Mouse (Mus musculus) thymus, postnatal 25 days (tissue): ENCODE results near the gene Frmd5.

Source experiments
- DNase-seq: peaks from one replicate; pipeline ENCODE4 v3.0.0; 2022

Gene Frmd5

DNA sequence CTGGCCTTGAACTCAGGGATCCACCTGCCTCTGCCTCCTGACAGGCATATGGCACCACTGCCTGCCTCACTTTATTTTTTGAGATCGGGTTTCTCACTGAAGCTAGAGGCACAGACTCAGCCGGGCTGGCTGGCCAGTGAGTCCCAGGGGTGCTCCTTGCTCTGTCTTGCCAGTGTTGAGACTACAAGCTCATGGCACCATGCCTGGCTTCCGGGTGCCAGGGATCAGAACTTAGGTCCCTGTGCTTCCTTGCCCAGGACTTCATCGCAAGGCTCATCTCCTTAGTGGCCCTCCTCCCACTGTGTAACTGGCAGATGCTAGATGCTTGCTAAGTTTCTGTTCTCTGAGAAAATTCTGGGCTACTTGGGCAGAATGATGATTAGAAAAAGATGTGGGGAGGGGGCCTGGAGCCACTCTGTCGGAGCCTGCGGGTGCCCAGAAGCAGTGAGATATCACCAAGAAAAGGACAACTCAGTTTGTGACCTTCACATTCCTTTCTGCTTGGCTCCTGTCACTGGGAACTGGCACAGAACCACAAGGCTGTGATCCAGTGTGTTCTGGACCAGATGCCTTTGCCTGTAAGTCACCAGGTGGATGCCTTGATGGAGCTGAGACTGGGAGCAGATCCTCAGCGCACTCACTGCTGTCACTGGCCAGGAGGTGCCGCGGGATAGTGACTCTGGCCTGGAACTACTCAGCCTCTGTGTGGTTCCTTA lies 192.2 kb downstream of the Frmd5 start:
- DNase-seq = no peak

DNA sequence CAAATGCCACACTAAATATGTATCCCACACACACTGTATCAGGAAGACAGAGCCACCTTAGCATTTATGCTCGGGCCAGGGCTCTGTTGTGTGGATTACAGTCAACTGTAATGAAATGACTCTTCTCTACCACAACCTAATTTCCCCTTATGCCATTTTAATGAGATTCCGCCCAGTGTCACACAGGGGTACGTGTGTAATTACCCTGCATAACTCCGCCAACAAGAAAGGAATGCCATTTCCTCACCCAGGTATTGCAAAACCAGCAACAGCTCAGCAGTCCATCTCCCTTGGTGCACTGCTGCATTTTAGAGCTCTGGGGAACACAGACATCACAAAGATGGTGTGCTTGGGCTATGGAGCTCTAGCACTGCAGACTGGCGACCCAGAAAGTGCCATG lies 194.8 kb downstream of the Frmd5 start:
- DNase-seq = no peak

DNA sequence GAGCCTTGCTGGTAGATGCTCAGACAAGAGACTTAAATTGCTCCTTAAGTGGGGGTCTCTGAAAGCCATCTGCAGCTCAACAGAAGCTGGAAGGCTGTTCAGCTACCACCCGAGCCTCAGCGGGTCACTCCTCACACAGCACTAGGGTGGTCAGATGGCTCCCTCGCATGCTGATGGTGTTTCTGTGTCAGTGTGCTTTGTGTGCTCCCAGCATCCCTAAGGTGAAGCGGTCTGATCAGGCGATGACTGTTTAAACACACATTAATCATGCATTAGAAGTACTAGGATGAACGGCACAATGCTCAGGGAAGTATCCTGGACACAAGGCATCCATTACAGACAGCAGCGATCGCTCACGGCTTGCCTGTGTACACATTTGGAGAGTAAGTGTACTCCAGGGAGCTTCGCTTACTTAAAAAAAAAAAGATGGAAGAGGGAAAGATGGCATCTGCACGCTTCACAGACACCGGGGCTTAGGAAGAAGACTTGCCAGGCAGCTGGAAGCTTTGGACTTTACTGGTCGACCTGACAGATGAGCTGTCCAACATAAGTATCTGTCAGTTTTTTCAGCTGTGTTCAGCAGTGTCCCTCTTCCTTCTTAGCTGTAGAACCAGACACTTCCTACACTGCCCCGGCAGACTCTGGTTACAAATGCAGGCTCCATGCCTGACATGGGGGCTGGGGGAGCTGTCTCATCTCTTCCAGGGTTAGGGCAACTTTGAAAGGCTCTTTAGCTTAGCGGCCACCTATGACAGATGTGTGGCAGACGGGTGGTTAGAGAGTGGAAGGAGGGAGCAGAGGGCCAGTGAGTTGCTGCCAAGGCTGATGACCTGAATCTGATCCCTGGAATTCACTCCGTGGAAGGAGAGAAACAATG lies 196.6 kb downstream of the Frmd5 start:
- no peak for DNase-seq

DNA sequence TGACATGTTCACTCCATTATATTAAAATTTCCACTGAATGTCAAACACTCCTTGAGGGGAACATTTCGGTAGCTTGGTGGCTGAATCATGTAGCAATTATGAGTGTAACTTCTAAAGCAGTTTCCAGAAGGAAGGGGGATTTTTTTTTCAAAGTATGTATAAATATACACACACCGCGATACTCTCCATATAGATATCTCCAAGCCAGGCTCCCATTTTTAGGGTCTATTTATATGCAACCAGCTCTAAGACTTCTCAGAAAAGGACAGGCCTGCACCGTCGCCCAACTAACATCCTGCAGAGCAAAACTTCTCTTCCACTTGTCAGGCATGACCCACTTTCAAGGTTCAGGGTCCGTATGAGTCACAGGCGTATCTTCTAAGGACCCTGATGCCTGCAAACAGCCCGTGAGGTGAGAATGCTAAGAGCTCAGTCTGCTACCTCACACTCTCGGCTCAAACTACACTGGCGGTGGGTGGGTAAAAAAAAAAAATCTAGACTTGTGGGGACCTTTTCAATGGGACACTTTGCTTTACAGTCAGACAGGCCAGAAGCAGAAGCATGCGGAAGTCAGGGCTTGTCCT lies 197.7 kb downstream of the Frmd5 start:
- no peak for DNase-seq

DNA sequence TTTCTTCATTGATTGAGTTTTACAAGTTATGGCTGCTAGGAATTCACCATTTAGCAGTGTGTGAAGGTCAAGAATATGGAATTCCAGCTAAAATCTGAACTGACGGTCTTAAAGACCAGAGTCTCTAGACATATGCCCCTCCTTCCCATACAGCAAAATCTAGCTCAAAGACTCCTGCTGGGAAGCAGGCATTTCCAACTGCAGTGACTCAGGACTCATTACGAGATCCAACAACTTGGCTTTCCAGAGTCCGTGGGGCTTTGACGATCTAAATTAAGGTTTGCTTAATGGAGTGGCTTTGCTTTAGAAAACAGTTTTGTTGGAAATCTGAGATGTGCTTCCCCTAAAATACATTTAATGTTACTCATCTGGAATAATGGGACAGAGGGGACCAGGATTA lies 204.5 kb downstream of the Frmd5 start:
- DNase-seq = no peak

DNA sequence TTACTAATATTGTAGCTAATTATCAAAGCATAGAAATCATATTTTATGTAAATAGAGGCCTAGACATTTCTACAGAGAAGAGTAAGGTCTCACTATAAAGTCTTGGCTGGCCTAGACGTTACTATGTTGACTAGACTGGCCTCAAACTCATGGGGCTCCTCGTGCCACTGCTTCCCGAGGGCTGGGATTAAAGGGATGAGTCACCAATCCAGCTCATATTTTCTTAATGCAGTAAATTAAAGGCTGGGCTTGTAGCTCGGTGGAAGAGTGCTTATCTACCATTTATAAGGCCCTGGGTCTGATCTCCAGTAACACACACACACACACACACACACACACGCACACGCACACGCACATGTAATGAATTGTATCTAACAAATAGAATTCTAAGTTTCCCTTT lies 205.3 kb downstream of the Frmd5 start:
- no peak for DNase-seq

DNA sequence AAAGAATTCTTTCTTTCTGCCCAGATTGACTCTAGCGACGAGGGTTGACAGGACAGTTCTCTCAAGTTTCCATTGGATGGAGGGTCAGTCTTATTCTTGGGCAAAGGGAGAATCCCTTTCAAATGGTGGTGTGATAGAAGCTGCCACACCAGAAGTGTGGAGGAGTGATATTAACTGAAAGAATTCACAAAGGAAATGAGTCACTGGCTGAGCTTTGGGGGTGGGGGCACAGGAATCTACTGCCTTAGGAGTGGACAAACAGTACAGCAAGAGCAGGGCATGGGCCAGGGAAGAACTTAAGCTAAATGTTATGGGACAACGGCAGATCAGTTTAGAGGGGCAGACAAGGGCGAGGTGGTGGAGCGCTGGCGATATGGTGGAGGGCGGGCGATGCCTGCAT lies 206.2 kb downstream of the Frmd5 start:
- DNase-seq = no peak

DNA sequence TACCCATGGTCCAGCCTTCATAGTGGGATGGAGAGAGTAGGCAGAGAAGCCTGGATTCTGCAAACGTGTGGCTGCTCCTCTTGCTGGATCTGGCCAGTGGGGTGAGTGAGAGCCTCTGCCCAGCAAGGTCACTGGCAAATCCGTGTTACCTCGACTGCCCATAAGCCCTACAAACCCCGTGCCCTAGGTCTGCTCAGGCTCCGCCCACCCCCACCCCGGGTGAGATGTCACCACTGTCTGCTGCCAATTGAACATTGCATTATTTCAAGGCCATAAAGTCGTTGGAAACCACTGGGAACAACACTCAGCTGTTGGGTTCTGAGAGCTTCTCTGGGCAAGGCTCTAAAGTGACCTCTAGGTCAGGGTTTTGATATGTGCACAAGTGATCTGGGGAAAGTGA lies 208.6 kb downstream of the Frmd5 start:
- DNase-seq = no peak

DNA sequence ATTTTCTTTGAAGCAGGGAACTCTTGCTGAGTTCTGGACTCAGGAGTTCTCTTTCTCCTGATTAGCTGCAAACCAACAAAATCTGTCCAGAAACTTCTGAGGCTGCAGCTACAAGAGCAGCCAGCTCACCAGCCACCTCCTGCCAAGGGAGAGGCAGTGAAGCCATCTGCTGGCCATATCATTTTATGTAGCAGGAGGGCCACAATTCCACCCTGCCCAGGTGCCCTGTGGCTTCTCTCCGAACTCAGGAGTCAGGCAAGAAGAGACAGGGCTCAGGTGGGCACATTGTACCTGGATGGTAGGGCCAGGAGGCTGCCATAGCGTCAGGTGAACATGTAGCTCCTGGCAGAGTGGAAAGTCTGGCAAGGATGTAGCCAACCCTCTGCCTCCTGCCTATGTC lies 210.3 kb downstream of the Frmd5 start:
- DNase-seq = no peak

DNA sequence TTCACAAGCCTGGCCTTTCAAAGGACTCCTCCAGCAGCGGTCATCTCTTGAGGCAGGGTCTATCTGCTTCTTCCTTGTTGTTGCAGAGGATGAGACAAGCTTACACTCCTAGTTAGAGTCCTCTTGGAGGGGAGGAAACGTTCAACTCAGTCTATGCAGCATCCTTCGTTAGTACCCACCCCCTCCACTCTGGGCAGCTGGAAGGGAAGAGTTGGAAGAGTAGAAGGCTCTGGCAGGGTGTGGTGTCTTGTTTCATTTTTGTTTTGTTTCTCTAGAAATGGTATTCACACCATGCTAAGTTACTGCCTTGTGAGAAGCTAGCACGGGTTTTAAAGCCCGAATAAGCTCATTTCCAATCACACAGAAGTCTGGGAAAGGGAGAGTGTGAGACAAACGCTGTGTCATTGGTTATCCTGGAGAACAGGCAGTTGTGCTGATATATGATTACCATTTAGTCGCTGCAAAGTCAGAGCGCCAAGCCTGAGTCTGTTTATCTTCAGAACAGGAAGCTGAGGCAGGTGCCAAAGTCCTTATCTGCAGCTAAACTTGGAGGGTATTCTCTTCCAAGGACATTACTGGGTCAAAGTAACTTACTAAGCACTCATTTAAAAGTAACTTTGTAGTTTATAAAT lies 212.1 kb downstream of the Frmd5 start:
- no peak for DNase-seq

DNA sequence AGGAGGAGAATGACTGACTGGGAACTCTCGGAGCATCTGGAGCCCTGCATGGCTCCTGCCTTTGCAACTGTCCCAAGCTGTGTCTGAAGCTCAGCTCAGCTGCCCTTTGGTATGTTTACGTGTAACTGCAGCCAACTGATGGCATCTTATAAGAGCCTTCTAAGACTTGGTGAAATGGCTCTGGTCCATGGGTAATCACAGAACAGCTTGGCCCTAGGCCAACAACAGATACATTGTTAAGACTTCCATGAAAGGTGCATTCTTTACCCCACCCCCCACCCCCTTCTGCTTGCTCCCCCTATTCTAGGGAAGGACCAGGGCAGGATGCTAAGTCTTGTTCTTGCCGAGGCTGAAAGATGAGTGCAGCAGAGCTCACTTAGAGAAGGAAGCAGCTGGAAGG lies 212.8 kb downstream of the Frmd5 start:
- DNase-seq = no peak

DNA sequence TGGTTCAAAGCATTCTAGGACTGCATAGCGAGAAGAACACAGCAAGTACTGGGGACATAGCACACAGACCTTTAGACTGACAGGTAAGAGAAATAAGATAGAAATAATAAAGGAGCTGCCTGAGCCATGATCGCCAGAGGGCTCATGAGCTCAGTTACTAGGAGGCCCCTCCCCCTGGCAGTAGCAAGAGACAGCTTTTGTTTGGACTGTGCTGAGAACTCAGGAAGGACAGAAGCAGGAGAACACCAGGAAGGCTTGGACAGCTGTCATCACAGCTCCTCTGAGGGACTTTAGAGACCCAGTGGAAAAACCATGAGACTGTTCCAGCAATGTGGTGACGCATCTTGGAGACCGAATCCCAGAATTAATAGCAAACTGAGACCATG lies 218.6 kb downstream of the Frmd5 start:
- DNase-seq = no peak

DNA sequence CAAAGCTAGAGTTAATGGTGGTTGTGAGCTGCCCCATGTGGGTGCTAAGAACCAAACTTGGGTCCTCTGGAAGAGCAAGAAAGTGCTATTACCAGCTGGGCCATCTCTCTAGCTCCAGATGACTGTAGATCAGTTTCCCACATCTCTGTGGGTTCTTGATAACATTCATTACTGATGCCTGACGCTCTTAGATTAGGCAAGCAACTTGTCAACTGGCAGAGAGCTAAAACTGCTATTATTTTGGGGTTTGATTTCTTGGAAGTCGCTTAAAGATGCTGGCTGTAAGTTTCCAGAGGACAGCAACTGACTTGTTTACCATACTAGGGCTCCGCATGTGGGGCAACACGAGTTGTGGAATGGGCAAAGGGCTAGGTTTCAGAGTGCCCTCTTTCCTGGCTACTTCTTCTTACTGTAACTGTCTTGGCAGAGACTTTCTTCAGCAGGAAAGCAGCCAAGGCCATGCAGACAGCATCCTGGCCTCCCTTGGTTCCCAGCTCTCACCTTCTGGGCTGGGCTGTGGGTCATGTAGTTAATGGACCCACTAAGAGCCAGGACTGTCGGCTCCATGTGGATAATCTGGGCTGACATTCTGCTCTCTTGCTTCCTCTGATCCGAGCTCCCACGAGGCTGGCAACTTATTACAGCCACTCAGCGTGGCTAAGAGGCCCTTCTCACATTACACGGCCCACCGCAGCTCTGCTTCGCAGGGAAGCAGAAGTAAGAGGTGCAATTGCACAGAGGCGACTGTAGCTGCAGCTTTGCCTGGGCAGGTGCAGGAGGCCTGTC lies 219.2 kb downstream of the Frmd5 start:
- DNase-seq = no peak

DNA sequence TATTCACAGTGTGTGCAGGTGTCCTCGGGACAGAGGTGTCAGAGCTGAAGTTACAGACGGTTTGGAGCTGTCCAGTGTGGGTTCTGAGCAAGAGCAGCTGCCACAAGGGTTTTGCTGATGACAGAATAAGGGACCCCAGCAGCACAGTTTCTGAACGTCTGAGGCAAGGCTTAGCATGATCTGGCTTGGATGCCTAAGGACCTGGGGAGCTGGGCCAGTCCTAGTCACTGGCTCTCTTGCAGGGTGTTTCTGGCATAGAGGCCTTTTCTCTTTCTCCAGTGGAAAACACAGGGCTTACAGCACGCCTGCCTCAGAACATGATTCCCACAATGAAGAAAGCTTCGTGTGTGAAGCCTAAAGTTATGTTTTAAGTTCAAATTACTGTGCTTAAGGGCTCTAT lies 222.2 kb downstream of the Frmd5 start:
- no peak for DNase-seq

DNA sequence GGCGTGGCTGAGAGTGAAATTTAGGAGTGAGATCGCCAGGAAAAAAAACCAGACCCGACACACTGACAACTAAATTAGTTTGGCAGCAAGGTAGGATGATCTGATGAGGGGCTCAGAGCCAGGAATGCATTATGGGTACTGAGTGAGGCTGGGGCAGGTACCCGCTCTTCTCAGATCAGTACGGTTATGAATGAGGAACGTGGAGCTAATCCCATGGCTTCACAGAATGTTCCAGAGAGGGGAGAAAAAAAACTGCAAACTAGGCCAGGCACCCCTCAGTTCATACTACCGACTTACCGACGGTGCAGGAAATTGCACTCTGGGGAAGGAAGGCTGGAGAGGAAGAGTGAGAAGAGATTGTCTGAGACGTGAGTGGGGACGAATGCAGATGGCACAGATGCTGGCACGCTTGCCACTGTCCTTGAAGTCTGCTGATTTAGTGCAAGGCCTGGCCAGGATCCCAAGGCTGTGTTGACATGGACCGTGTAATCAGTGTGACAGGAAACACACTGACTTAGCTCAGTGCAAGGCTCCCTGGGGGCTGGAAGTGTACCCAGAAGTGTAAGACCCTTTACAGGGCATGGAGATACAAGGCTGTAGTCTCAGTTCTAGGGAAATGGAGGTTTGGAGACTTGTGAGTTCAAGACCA lies 223.3 kb downstream of the Frmd5 start:
- no peak for DNase-seq

DNA sequence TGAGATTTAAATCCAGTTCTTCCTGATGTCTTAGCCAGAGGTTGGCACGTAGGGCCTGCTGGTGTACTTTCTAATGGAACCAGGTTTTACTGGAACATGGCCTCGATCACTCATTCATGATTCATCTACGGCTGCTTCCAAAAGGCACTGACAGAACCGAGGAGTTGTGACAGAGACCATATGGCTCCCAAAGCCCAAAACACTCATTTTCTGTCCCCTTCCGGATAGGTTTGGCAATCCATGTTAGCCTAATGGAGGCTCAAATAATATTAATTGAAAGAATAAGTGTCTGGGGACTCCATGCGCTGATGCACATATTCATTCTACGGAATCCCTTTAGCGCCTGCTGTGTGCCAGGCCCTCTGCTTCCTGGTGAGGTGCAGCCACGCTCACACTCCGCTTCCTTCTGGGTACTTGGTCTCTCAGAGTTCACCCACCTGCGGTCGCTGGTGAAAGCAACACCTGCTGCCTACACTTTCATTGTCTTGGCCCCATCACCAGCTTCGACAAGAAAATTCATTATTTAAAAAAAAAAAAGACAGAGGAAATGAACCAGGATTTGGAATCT lies 224.0 kb downstream of the Frmd5 start:
- DNase-seq = no peak

DNA sequence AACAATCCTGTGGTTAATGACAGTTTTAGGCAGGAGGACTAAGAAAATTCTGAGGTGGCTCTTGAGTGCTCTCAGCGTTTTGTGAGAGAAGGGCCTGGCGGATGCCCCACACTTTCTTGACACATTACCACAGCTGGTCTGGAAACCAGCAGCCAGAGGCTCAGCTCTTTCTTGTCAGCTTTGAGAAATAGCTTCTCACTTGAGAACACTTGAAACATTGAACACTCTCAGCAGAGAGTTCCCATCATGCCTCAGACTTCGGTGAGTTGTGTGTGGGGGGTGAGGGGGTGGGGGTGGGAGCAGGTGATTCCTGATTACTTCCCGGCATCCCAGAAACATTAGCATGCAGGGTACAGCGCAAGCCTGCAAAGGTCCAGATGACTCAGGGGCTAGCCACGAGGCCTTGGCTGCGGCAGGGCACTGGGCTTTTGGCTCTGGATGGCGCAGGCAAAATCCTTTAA lies 231.1 kb downstream of the Frmd5 start:
- DNase-seq = no peak

DNA sequence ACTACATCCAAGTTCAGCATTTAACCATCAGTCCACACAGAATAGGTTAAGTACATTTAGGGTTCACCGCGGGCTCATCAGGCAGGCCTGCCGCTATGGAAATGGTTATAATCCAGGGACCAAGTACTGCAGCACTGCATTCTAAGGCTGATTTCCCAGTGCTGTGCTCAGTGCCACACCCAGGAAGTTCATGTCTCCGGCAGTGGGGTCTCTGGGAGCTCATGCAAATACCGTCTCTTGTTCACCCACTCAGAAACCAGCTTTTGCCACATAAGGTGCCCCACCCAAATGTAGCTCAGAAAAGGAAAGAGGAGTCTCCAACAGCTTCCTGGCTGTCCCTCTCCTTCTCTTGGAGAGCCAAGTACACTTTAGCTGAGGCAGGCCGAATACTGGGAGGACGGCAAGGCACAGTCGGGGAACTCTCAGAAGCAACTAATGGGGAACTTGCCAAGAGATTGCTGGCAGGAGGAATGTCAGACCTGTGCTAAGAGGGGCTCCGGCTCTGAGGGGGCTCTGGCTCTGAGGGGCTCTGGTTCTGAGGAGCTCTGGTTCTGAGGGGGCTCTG lies 232.7 kb downstream of the Frmd5 start:
- DNase-seq = no peak

DNA sequence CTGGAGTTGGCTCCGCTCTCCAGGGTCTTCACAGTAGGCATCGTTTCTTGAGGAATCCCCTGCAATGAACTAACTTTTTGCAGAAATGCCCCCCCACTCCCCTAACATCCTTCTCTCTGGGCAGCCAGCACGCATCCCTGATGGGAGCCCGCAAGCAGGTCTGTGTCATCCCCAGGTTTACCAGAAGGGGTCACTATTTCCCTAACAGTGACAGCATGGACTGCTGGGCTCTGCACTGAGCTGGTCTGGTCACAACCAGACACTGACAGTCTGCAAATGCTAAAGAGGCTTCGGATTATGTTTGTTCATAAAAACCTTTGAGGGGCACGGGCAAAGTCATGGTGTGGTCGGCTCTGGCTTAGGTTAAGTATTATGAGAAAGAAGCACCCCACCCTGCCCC lies 235.1 kb downstream of the Frmd5 start:
- peak; percentile 74 for DNase-seq

DNA sequence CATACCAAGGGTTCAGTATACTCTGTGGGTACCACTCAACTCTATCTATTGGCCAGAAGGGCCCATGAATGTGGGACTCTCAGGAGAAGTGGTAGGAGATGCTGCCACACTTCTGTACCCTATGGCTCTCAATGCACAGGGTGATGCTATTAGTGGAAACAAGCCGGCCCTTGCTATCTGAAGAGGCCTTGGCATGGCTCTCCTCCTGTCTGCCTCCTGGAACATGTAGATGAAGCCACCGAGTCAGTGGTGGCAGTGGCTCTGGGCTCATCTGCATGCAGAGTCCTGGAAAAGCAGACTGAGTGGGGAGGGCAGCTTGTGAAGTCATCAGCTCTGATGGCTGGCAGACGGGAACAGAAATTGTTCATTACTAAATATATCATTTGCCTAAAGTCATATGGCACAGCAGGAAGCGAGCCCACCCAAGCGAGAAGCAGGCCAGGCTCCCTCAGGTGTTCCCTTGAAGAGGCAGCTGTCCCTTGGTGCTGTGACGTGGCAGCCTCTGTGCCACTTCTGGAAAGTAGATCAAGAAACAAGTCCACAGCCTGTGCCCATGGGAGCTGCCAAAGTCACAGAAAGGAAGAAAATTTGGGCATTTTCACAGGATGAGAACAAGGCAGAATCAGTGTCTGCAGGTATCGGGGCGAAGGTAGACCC lies 235.8 kb downstream of the Frmd5 start:
- DNase-seq = no peak

DNA sequence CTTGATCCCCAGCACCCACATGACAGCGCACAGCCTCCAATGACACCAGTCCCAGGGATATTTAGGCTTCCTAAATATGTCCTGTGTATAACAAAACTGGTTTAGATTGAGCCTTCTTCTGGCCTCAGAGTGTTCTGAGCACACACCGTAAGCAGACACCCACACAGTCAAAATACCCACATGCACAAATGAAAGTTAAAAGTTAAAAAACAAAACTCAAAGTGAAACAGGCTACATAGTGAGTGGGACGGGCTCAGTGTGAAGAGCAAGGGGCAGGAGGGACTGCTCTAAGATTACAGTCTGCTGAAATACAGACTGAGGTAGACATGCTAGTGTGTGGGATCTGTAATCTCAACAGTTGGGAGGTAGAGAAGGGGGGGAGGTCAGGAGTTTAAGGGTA lies 236.8 kb downstream of the Frmd5 start:
- DNase-seq = no peak
